Mouse (Mus musculus): ENCODE measurements around the gene Parvb. TPM values are rescaled to one million over a fixed set of nuclear protein-coding genes. Genes with fewer than 3 reads are reported as not detected.

Parvb gene
- polyA plus RNA-seq, 1 experiment, result 3.0 TPM

- Histone ChIP-seq H3K4me1 (ENCODE audit: control insufficient read depth, insufficient read depth, insufficient read length, low read length) (peaks cover 9% of the 10 kb centered on the region), H3K27ac (replicated peaks; ENCODE audit: low read depth, low read length) (no peak overlapping the region), H3K4me3 (ENCODE audit: insufficient read depth, low read depth, low read length) (no peak overlapping the region)
Observed at GRCm38 (mm10) chr15:84328870-84329269, 97.0 kb downstream of the Parvb start.

GRCm38 (mm10) chr15:84329940-84330339 is 98.1 kb downstream of the Parvb start:
- Histone ChIP-seq H3K27ac (replicated peaks; ENCODE audit: low read depth, low read length) (no peak overlapping the region), H3K4me3 (ENCODE audit: insufficient read depth, low read depth, low read length) (no peak overlapping the region), H3K4me1 (ENCODE audit: control insufficient read depth, insufficient read depth, insufficient read length, low read length) (peaks cover 7% of the 10 kb centered on the region)

DNA sequence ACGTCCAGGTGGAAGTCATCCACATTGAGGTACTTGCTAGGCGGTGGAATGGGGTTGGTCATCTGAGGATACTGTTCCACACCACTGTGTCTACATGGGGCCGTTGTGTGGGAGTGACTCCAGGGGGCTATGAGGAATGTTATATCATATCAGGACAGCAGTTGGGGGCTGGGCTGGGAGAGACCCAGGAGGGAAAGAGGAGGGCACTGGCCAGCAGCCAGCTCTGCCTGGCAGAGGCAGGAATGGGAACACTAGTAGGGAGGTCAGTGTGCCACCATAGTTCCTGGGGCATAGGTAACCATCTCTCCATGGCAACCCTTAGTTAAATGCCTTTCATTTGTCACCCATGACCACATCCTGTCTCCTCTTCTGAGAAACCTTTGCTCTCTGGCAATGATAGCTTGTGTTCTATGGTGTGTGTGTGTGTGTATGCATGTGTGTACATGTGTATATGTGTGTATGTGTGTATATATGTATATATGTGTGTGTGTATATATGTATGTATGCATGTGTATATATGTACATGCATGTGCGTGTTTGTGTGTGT is 99.3 kb downstream of the Parvb start:
- Histone ChIP-seq H3K4me3 (ENCODE audit: insufficient read depth, low read depth, low read length) (no peak overlapping the region), H3K27ac (replicated peaks; ENCODE audit: low read depth, low read length) (no peak overlapping the region), H3K4me1 (ENCODE audit: control insufficient read depth, insufficient read depth, insufficient read length, low read length) (no peaks in the 10 kb centered on the region)

DNA sequence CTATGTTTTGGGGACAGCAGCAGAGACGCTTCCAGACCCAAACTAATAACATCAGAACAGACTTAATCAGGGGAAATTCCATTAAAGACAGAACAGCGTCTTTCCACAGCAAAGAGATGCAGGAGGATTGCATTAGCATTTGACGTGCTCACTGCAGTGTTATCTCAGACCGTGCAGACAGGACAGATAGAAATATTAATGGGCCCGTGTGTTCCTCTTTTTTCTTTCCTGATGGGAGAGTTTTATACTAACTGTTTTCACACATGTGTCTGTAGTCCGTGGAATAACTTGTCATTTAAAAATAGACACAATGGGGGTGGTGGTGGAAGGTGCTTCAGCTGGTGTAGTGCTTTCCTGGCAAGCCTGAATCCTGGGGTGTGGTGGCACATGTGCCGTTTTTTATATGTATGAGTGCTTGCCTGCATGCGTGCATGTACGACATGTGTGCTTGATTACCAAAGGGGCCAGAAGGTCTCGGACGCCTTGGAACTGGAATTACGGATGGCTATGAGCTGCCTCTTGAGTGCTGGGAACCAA is 104.5 kb downstream of the Parvb start:
- Histone ChIP-seq H3K27ac (replicated peaks; ENCODE audit: low read depth, low read length) (no peak overlapping the region), H3K4me1 (ENCODE audit: control insufficient read depth, insufficient read depth, insufficient read length, low read length) (no peaks in the 10 kb centered on the region), H3K4me3 (ENCODE audit: insufficient read depth, low read depth, low read length) (no peak overlapping the region)

DNA sequence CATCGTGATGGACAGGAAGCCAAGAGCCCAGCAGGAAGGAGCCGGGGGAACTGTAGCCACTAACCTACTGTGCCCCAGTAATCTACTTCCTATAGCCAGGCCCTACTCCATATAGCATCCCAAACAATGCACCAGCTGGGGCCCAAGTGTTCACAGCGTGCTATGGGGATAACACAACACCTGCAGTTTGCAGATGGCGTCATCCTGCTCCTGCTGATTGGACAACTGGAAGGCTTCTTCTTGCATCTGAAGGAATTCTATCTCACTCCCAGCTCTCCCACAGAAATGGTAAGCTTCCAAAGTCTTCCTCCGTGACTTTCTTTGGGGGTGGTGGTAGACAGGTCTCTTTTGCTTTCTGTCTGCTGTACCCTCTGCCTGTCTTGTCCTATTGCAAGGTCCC is 105.8 kb downstream of the Parvb start:
- H3K27ac ChIP-seq (replicated peaks; ENCODE audit: low read depth, low read length), result no peak overlapping the region
- no peaks in the 10 kb centered on the region for H3K4me1 ChIP-seq (ENCODE audit: control insufficient read depth, insufficient read depth, insufficient read length, low read length)
- no peak overlapping the region for H3K4me3 ChIP-seq (ENCODE audit: insufficient read depth, low read depth, low read length)

GRCm38 (mm10) chr15:84340926-84341325 is 109.1 kb downstream of the Parvb start:
- no peak overlapping the region for H3K27ac ChIP-seq (replicated peaks; ENCODE audit: low read depth, low read length)
- H3K4me3 ChIP-seq (ENCODE audit: insufficient read depth, low read depth, low read length), result no peak overlapping the region
- H3K4me1 ChIP-seq (ENCODE audit: control insufficient read depth, insufficient read depth, insufficient read length, low read length), result no peaks in the 10 kb centered on the region

- Histone ChIP-seq H3K4me1 (ENCODE audit: control insufficient read depth, insufficient read depth, insufficient read length, low read length) (no peaks in the 10 kb centered on the region), H3K4me3 (ENCODE audit: insufficient read depth, low read depth, low read length) (no peak overlapping the region), H3K27ac (replicated peaks; ENCODE audit: low read depth, low read length) (no peak overlapping the region)
Observed at GRCm38 (mm10) chr15:84348769-84349168, 116.9 kb downstream of the Parvb start.

DNA sequence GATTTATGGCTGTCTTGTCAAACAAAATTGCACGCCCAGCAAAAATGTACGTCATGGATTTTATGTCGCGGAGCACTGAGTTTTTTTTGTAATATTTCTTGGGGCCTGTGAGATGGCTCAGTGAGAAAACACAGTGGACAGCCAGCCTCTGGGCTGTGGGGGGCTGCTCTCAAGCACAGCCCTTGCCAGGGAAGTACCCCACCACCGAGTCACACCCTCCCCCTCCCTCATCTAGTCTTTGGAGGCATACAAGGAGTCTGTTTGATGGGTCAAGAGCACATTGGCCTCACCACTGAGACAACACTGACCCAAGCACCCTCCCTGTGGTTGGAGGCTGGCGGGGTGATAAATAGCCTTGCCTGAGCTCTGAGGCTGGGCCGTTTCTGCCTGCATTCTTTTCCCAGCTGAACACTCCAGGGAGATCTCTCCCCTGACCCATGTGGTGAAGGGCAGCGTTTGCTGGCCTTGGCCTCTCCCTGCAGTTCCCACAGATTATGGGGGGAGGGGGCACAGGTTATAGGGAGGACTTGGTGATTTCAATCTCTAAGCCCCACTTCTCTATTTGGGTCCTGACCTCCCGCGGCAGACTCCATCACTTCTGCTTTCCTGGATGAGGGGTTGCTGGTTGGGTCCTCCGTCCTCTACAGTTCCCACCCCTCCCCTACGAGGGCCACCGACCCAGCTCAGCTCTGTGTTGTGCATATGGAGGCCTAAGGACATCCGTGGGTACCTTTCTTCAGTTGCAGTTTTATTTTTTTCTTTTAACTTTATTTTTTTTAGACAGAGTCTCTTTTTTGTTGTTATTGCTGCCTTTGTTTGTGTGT is 118.3 kb downstream of the Parvb start:
- H3K4me1 ChIP-seq (ENCODE audit: control insufficient read depth, insufficient read depth, insufficient read length, low read length), result no peaks in the 10 kb centered on the region
- H3K4me3 ChIP-seq (ENCODE audit: insufficient read depth, low read depth, low read length), result no peak overlapping the region
- no peak overlapping the region for H3K27ac ChIP-seq (replicated peaks; ENCODE audit: low read depth, low read length)

- no peak overlapping the region for H3K27ac ChIP-seq (replicated peaks; ENCODE audit: low read depth, low read length)
- H3K4me1 ChIP-seq (ENCODE audit: control insufficient read depth, insufficient read depth, insufficient read length, low read length), result no peaks in the 10 kb centered on the region
- H3K4me3 ChIP-seq (ENCODE audit: insufficient read depth, low read depth, low read length), result no peak overlapping the region
Observed at GRCm38 (mm10) chr15:84351342-84351741, 119.5 kb downstream of the Parvb start.

- Histone ChIP-seq H3K4me3 (ENCODE audit: insufficient read depth, low read depth, low read length) (no peak overlapping the region), H3K27ac (replicated peaks; ENCODE audit: low read depth, low read length) (no peak overlapping the region), H3K4me1 (ENCODE audit: control insufficient read depth, insufficient read depth, insufficient read length, low read length) (no peaks in the 10 kb centered on the region)
Observed at GRCm38 (mm10) chr15:84351915-84352844, 120.3 kb downstream of the Parvb start.

GRCm38 (mm10) chr15:84355081-84355480 is 123.2 kb downstream of the Parvb start:
- Histone ChIP-seq H3K4me3 (ENCODE audit: insufficient read depth, low read depth, low read length) (no peak overlapping the region), H3K4me1 (ENCODE audit: control insufficient read depth, insufficient read depth, insufficient read length, low read length) (no peaks in the 10 kb centered on the region), H3K27ac (replicated peaks; ENCODE audit: low read depth, low read length) (no peak overlapping the region)

DNA sequence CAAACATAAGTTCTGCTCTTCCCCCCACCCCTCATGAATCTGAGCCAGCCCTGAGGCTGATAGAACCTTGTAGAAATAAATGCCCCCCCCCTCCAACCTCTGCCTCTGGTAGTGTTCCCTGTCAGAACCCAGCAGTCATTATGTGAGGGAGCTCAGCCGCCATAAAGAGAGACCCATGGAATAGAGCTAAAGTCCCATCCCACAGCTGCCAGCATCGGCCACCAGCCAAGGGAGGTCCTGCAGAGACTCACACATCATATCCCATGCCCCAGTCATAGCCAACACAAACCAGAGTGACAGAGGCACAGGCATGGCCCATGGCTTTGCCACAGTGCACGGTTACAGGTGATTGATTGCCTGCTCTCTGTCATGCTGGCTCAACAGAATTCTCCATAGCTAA is 132.9 kb downstream of the Parvb start:
- Histone ChIP-seq H3K4me1 (ENCODE audit: control insufficient read depth, insufficient read depth, insufficient read length, low read length) (no peaks in the 10 kb centered on the region), H3K27ac (replicated peaks; ENCODE audit: low read depth, low read length) (no peak overlapping the region), H3K4me3 (ENCODE audit: insufficient read depth, low read depth, low read length) (no peak overlapping the region)

All from brown adipose tissue, adult 24 weeks (tissue).